Mouse (Mus musculus) lung, postnatal 0 days (tissue): ENCODE measurements around the gene Myadml2. TPM values are rescaled to one million over a fixed set of nuclear protein-coding genes. Genes with fewer than 3 reads are reported as not detected.

ENCODE experiments used
- ATAC-seq: fragments of 200-750 bp; cut with Nextera tagmentation; 2 replicates; pipeline ENCODE4 v1.8.0; 2017; ENCODE audit warnings: moderate library complexity
- DNase-seq: peaks from one replicate; pipeline ENCODE4 v3.0.0-alpha.2; 2016; ENCODE audit warnings: low spot score
- H3K27ac ChIP-seq: fragments of 300-500 bp; sonication (generic); 2 replicates; pipeline ENCODE4 v1.5.1; 2014; ENCODE audit warnings: antibody characterized with exemption, mild to moderate bottlenecking, low read length, mixed read lengths
- H3K27me3 ChIP-seq: fragments of 300-500 bp; sonication (generic); replicated peaks from 2 replicates; pipeline ENCODE4 v1.6.1; 2014; ENCODE audit warnings: low read length, mixed read lengths; ENCODE audit not compliant: insufficient read depth
- H3K36me3 ChIP-seq: fragments of 300-500 bp; sonication (generic); 2 replicates; pipeline ENCODE4 v1.6.1; 2014; ENCODE audit warnings: low read length, mixed read lengths; ENCODE audit not compliant: insufficient read depth
- H3K4me1 ChIP-seq: fragments of 300-500 bp; sonication (generic); 2 replicates; pipeline ENCODE4 v1.6.1; 2014; ENCODE audit warnings: antibody characterized with exemption, low read depth, low read length, mixed read lengths; ENCODE audit not compliant: insufficient read depth
- H3K4me2 ChIP-seq: fragments of 300-500 bp; sonication (generic); replicated peaks from 2 replicates; pipeline ENCODE4 v1.6.1; 2014; ENCODE audit warnings: low read depth, mild to moderate bottlenecking, low read length, moderate library complexity, mixed read lengths
- H3K4me3 ChIP-seq: fragments of 300-500 bp; sonication (generic); 2 replicates; pipeline ENCODE4 v1.5.1; 2014; ENCODE audit warnings: low read depth, low read length
- H3K9ac ChIP-seq: fragments of 300-500 bp; sonication (generic); replicated peaks from 2 replicates; pipeline ENCODE4 v1.6.1; 2014; ENCODE audit warnings: low read depth, mild to moderate bottlenecking
- H3K9me3 ChIP-seq: fragments of 300-500 bp; sonication (generic); 2 replicates; pipeline ENCODE4 v1.6.1; 2016; ENCODE audit warnings: low read length, mixed read lengths
- CTCF ChIP-seq: IDR thresholded peaks from 2 replicates; pipeline ENCODE4 v1.5.1; 2016; ENCODE audit warnings: antibody characterized with exemption, mild to moderate bottlenecking
- EP300 ChIP-seq: IDR thresholded peaks from 2 replicates; pipeline ENCODE4 v1.6.1; 2016; ENCODE audit warnings: antibody characterized with exemption, mild to moderate bottlenecking, control low read depth
- WGBS: fragments of 180-500 bp; shearing (Covaris S2); extraction: QIAGEN DNeasy Blood & Tissue Kit; methylation state at CpG from one replicate; pipeline ENCODE4 v1.1.7; 2014; 5-methylcytosine and 5-hydroxymethylcytosine counted together
- polyA plus RNA-seq: library from polyadenylated mRNA; unstranded; fragments of >200 nt; fragmentation: Nextera tagmentation; extraction: Ambion mirVana; gene quantifications from 2 replicates; pipeline ENCODE4 v1.2.1, GENCODE M21; 2015

The Myadml2 gene
- polyA plus RNA-seq, 1 experiment from 2014 or later: not detected

DNA sequence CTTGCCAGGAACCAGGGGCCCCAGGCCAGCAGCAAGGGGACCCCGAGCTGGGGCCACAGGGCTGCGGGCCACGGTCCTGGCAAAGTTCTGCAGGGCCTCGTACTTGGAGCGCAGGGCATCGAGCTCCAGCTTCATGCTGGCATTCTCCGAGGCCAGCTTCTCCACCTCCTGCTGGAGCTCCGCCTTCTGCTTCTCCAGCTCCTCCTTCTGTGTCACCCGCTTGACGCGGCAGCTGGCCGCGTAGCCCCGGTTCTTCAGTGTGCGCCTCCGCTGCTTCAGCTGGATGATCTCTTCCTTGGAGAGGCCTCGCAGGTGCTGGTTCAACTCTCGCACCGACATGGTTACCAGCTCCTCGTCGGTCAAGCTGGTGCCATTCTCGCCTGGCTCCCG, 18.6 kb downstream of the Myadml2 start:
- Histone ChIP-seq H3K9me3 (no peaks in the 10 kb centered on the region), H3K27me3 (no peaks in the 10 kb centered on the region), H3K9ac (no peak overlapping the region), H3K4me3 (no peak overlapping the region), H3K4me1 (peaks cover 23% of the 10 kb centered on the region), H3K36me3 (no peaks in the 10 kb centered on the region), H3K27ac (peak overlapping the region; percentile 70), H3K4me2 (peak overlapping the region; percentile 34; the same call in 1 of the 2 replicates)
- no peak for ATAC-seq
- peak; percentile 45 for DNase-seq
- 76% methylated on average over 21 of the region's 23 CpGs for WGBS
- no peak for TF ChIP-seq CTCF
- no peak for TF ChIP-seq EP300

DNA sequence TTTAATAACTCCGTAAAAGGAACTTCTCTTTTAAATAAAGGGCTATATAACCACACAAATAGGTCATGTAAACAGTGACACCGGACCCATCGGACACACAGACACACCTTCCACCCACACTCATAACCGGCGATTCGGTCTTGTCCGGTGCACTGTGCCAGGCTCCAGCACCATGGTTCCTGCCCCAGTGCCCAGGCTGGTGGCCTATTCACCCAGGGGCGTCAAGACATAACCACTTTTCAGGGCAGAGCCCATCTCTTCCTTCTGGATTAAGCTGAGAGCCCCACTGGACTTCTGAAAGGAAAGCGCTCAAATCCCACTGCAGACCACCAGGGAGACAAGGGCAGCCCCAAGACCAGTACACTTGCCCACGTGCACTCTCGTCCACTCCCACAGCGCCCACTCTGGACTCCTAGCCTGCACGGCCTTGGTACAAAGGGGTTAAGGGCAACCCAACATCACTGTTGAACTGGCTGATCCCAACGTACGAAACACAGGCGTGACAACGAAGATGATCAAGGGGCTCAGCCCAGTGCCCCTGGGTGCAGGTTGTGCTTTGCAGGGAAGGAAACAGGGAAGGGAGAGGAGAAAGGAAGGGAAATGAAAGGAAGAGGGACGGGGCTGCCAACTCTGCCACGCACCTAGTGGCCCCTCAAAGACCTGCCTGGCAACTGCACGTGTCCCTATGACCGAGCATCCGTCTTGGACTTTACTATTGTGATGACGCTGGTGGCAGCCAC, 19.2 kb downstream of the Myadml2 start:
- TF ChIP-seq EP300: no peak
- no peak for TF ChIP-seq CTCF
- WGBS: 90% methylated on average over 23 of the region's 23 CpGs

DNA sequence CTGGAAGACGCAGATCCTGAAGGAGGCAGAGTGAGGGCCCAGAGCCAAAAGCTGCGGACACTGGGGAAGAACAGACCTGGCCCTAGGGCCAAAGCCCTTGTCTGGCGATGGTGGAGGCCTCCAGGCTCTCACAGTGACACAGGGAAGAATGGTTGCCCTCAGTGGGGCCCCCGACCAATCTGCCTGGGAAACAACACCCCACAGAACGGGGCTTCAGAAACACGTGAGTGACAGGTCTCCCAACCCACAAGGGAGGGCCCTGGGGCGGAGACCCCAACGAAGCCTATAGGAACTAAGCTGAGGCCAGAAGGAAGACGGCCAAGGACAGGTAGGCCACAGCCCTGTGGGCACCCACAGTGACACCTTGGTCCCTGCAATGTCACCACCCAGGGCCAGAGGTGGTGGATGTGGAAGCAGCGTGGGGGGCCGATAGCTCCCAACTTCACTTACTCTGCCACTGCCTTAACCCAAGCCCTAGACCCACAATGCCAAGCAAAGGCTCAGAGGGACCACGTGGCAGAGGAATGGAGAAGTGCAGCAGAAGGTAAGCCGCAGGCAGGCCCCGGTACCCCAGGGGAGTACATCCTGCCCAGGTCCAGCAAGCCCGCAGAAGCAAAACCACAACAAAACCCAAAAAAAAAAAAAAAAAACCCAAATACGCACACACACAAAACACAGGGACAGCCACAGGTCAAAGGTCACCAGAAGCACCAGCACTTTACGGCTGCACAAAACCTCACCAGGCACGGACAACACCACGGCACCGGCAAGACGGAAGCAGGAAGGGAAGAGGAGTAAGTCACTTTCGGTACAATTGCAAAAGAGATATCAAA, 20.3 kb downstream of the Myadml2 start:
- Histone ChIP-seq H3K9ac (no peak overlapping the region), H3K36me3 (peaks cover 3% of the 10 kb centered on the region; the same call in 1 of the 2 replicates), H3K4me1 (peaks cover 23% of the 10 kb centered on the region), H3K27me3 (no peaks in the 10 kb centered on the region), H3K4me2 (no peak overlapping the region), H3K9me3 (no peaks in the 10 kb centered on the region), H3K4me3 (no peak overlapping the region), H3K27ac (no peak overlapping the region)
- DNase-seq (peak; percentile 52), ATAC-seq (no peak)
- TF ChIP-seq EP300: no peak
- TF ChIP-seq CTCF: no peak
- WGBS: 75% methylated on average over 22 of the region's 22 CpGs

More for the DNA sequence above, 19.2 kb downstream of the Myadml2 start:
- Histone ChIP-seq H3K4me1 (peaks cover 23% of the 10 kb centered on the region), H3K36me3 (no peaks in the 10 kb centered on the region), H3K9me3 (no peaks in the 10 kb centered on the region), H3K4me3 (no peak overlapping the region), H3K27ac (peak overlapping the region; percentile 70; the same call in 1 of the 2 replicates), H3K9ac (no peak overlapping the region), H3K27me3 (no peaks in the 10 kb centered on the region), H3K4me2 (0 out of 2 replicates have a peak overlapping the region, but pooled peaks have one; percentile 11)
- DNase-seq (no peak), ATAC-seq (no peak)

DNA sequence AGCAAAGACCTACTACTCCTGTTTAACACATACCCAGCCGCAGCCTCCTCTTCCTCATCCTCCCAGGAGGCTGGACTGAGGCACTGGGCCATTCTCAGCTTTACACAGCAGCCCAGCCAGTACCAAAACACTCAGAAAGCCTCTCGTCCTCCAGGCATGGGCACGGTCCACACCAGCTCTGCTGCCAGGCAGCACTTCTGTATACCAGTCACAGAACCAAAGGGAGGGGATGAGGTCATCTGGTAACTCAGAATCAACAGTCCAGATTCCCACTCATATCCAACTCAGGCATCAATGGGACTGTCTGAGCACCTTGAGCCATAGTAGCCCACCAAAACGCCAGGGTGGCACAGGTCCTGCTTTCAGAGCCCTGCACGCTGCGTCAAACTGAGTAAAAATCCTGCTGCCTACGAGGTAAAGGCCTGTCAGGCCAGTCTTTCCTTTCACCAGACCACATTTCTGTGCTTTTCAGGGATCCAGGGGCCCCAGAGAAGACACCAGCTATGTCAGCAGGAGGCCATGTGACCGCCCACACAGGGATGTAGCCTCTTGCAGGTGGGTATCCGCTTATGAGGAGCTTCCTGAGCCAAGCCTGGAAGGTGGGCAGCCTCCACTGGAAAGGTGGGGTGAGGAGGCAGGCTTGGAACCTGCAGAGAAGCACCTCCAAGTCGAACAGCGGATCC, 21.0 kb downstream of the Myadml2 start:
- Histone ChIP-seq H3K4me3 (no peak overlapping the region), H3K4me1 (peaks cover 18% of the 10 kb centered on the region), H3K9ac (no peak overlapping the region), H3K27me3 (no peaks in the 10 kb centered on the region), H3K27ac (no peak overlapping the region), H3K4me2 (no peak overlapping the region), H3K9me3 (no peaks in the 10 kb centered on the region), H3K36me3 (peaks cover 8% of the 10 kb centered on the region)
- ATAC-seq: no peak
- WGBS: 83% methylated on average over 11 of the region's 11 CpGs
- DNase-seq: no peak
- no peak for TF ChIP-seq EP300
- no peak for TF ChIP-seq CTCF

DNA sequence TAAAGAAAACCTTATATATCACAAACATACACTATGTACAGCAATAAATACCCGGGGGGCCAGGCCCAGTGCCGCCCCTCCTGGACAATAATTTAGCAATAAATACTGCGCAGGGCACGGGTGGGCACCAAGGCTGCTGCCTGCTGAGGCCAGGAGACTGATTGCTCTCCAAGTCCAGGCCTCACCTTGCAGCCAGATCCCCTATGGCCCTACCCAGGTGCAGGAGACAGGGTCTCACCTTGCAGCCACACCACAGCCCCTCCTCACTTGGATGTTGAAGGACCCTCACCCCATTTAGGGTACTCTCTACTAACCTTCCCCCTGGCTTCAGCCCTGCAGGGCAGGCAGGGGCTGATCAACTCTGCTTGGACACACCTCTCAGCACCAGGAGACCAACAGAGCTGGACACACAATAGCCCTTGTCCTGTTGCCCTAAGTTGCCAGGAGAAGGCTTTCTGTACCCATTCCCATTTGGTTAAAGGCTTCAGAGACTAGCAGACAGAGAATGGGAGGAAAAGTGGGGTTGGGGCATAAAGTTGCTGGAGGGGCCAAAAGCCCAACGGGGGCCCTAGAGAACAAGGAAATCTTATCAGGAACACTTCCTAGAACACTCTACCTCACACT, 22.7 kb downstream of the Myadml2 start, which contains the start of gene Sirt7:
Gene Sirt7 (minus strand): TSS at position 89 of the 624 bp plus-strand sequence.
- TF ChIP-seq EP300 (no peak), CTCF (no peak)
- Histone ChIP-seq H3K36me3 (peaks cover 16% of the 10 kb centered on the region), H3K9ac (peak within 1 kb of the TSS; percentile 78), H3K27ac (peak within 1 kb of the TSS; percentile 84), H3K4me1 (peaks cover 10% of the 10 kb centered on the region), H3K4me3 (peak within 1 kb of the TSS; percentile 93), H3K4me2 (peak within 1 kb of the TSS; percentile 98), H3K9me3 (no peaks in the 10 kb centered on the region), H3K27me3 (no peaks in the 10 kb centered on the region)
- DNase-seq (no peak), ATAC-seq (peak; percentile 9; the same call in 1 of the 2 replicates)
- WGBS: 14% methylated on average over 5 of the region's 5 CpGs
